Mouse (Mus musculus): ENCODE measurements around the gene 0610009B22Rik.

GRCm38 (mm10) chr11:51679466-51679865, 9.2 kb downstream of the 0610009B22Rik start:
- no peak for TF ChIP-seq CTCF (conservative IDR thresholded peaks at IDR 0.05 in 1 of 2, IDR thresholded peaks at IDR 0.05 in 1 of 2; ENCODE audit: low read depth in 2 of 2, low read length in 2 of 2)
- TF ChIP-seq EP300 (IDR thresholded peaks at IDR 0.05; ENCODE audit: low read length) = no peak
- TF ChIP-seq ZMIZ1 (IDR thresholded peaks at IDR 0.05; ENCODE audit: low read depth, low read length) = no peak
- no peak for TF ChIP-seq POLR2A (IDR thresholded peaks at IDR 0.05; ENCODE audit: low read depth, low read length)
- TF ChIP-seq PAX5 (IDR thresholded peaks at IDR 0.05; ENCODE audit: low read length) = no peak
- TF ChIP-seq MAZ (IDR thresholded peaks at IDR 0.05; ENCODE audit: low read depth, low read length) = no peak
- TF ChIP-seq NELFE (IDR thresholded peaks at IDR 0.05; ENCODE audit: low read depth, low read length) = no peak
- TF ChIP-seq ZC3H11A (IDR thresholded peaks at IDR 0.05; ENCODE audit: low read depth, low read length) = no peak
- no peak for TF ChIP-seq POLR2AphosphoS2 (IDR thresholded peaks at IDR 0.05; ENCODE audit: low read depth, low read length)
- TF ChIP-seq CHD2 (IDR thresholded peaks at IDR 0.05; ENCODE audit: low read length) = no peak
- no peak for TF ChIP-seq ELF1 (IDR thresholded peaks at IDR 0.05; ENCODE audit: low read depth, low read length)
- TF ChIP-seq MAFK (IDR thresholded peaks at IDR 0.05; ENCODE audit: insufficient replicate concordance, low read length) = no peak
